Mouse (Mus musculus) A20 (cell line): ENCODE data around the gene Rpl13a.
"Not testable (repeated sequence)": the region's sequence is repeated elsewhere in the genome, so short reads cannot be mapped to it uniquely, and the experiment has no call there.

Experiments used
- DNase-seq: peaks from one replicate; pipeline ENCODE4 v3.0.0-alpha.2; 2011; ENCODE audit warnings: low read depth, low spot score

Gene Rpl13a

GRCm38 (mm10) chr7:45135993-45136567 lies 7.5 kb upstream of the Rpl13a start, which contains the start of the genes Gm45713 and Flt3l:
Gene Gm45713, minus strand, starts transcription at chr7:45136231.
Gene Flt3l, minus strand, starts transcription at chr7:45136432.
- DNase-seq = peak; percentile 91

- DNase-seq = no peak
Observed at GRCm38 (mm10) chr7:45135370-45135769, 6.8 kb upstream of the Rpl13a start.

GRCm38 (mm10) chr7:45134544-45135026 lies 6.0 kb upstream of the Rpl13a start:
- DNase-seq = peak; percentile 77

DNA sequence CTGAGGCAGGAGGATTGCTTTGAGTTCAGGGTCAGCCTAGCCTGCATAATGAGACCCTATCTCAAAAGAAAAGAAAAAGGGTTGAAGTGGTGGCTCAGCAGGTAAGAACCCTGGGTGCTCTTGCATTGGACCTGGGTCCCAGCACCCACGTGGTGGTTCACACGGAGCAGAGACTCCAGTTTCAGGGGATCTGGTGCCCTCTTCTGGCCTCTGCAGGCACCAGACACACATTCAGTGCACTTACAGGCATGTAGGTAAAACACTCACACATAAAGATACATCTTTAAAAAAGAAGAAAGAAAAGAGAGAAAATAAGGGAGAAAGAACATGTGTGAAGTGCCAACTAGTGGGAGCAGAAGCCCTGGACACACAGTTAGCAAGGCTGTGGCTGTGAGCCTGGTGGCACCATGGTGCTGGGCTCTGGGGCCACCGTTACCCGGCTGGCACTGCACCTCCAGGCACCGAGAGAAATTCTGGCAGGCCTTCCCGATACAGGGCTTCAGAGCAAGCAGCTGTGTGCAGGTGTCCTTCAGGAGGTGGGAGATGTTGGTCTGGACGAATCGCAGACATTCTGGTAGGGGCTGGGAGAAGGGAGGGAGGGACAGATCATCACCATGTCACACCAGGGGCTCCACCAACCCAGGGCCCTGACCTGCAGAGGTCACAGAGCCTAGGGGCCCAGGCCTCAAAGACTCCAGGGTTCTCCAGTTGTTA lies 5.0 kb upstream of the Rpl13a start:
- peak; percentile 50 for DNase-seq

DNA sequence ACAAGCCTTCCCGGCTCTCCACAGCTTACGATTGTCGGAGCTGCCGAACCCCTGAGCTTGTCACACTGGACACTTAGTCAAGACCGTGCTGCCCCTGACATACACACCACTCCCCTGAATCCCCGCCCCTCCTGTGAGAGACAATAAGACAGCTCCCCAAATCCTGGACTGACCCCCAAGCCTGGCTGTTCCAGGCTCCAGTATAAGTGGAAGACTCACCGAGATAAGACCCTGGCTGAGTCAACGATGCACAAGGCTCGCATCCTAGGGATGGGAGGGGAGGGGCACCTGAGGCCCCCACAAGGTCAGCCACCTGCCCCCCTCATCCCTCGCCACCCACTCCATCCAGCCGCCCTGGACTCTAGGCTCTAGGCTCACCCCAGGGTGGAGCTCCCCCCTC lies 3.3 kb upstream of the Rpl13a start:
- no peak for DNase-seq

DNA sequence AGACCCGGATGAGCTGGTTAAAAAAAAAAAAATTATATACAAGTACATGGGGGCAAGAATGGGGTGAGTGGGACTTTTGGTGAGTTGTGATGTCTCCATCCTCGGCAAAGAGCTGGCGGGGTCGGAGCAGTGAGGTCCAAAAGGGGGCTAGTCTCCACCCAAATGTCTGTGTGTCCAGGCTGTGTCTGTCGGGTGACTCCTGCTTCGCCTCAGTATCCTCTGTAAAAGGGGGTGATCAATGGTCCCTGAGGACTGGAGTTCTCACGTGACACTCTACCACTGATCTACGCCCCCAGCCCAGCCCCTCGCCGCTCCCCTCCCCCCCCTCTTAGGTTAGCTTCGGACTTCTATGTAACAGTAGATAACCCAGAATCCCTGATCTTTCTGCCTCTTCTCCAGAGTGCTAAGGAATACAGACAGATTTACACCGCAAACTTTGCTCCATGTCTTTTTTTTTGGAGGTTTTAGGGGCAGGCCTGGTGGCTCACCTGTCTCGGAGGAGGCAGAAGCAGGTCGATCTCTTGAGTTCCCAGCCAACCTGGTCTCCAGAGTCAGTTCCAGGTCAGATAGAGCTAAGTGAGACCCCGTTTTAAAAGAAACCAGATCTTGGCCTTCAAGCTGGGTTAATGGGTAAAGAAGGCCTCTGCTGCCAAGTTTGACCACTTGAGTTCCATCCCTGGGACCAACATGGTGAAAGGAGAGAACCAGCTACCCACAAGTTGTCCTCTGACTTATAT lies 1.4 kb upstream of the Rpl13a start:
- DNase-seq = no peak

- DNase-seq = no peak
Observed at GRCm38 (mm10) chr7:45129318-45129717, 757 bp upstream of the Rpl13a start.

DNA sequence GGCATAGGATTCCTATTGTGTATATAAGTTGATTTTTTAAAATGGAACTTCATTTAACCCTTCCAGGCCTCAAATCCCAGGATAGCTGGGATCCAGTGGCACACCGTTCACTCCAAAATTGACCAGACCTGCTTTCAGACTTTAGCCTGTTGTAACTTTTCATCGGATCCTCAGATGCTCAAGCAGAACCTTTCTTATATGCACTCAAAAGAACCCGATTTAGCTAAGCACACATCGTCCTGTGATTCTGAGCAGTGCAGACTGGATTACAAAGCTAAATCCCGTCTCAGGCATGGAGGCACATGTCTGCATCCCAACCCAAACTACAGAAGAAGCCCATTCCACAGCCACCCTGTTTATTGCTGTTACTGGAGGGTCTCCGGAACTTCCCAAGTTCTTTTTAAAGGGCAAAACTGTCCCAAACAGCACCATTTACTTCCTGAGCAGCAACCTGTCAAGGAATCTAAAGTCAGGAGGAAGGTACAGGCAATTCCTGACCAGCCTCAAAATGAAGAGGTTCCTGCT lies 799 bp downstream of the Rpl13a start:
- DNase-seq = no peak

DNA sequence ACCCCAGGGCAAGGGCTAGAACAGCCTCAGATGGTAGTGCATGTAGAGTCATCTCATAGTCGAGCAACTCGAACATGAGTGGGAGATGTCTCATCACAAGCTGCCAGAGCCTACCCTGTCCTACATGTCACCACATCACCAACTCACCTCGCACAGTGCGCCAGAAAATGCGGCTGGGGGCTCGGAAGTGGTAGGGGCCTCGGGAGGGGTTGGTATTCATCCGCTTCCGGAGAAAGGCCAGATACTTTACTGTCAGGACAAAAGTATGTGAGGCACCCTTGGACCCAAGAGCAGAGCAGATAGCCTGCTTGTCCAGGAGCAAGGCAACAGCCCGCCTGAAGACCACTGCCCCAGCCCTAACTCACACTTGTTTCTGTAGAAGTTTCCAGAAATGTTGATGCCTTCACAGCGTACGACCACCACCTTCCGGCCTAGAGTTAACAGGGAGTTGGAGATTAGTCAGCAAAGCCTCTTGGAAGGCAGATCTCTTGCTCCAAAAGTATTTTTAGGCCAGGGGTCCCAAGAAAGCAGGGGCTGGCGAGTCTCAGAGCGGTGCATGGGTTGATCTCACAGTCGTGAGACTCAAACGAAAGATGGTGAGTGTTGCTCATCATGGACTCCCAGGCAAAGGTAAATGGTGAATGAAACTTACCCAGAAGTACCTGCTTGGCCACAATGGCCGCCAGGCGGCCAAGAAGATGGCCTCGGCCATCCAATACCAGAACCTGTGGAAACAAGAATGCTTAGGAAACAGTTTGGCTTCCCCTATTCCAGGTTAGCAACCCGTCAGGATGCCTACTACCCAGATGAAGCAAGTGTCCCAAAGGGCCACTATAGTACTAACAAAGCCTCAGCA lies 1.5 kb downstream of the Rpl13a start:
- DNase-seq = peak; percentile 54

DNA sequence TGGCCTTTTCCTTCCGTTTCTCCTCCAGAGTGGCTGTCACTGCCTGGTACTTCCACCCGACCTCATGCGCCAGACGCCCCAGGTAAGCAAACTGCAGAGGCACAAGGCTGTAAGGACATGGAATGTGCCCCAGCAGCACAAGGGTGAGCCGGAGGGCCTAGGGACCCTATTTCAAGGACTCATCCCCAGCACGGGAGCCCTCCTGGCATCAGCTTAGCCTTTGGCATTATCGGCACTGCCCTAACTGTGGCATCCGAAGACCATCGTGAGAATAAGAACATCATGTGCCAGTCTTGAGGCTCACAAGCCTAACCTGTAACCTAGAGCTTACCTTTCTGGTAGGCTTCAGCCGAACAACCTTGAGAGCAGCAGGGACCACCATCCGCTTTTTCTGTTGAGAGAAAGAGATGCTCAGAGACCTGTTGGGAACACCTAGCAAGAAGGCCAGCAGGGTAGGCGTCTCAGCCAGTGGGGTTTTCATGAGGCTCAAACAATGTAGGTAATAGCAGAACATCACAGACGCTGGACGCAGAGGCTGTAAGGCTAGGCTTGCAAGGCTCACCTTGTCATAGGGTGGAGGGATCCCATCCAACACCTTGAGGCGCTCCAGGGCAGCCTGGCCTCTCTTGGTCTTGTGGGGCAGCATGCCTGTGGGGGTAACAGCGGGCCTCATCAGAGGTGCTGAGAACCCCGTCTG lies 2.3 kb downstream of the Rpl13a start:
- peak; percentile 26 for DNase-seq

DNA sequence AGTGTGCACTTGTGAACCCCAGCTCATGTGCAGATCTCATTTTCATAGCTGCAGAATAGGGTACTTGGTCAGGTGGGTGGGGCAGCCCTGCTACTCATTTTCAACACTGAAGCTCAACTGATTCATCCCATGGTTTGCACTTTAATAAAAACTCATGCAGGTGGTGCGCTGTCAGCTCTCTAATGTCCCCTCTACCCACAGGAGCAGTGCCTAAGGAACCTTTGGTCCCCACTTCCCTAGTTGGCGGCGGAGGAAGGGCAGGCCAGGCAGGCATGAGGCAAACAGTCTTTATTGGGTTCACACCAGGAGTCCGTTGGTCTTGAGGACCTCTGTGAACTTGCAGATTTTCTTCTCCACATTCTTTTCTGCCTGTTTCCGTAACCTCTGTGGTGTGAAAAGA lies 2.9 kb downstream of the Rpl13a start:
- not testable (repeated sequence) for DNase-seq

GRCm38 (mm10) chr7:45125144-45125600 lies 3.4 kb downstream of the Rpl13a start:
- DNase-seq = peak; percentile 85

GRCm38 (mm10) chr7:45124224-45125143 lies 4.1 kb downstream of the Rpl13a start, which contains the start of gene Rps11:
Gene Rps11, minus strand, starts transcription at chr7:45124439.
- peak; percentile 100 for DNase-seq

DNA sequence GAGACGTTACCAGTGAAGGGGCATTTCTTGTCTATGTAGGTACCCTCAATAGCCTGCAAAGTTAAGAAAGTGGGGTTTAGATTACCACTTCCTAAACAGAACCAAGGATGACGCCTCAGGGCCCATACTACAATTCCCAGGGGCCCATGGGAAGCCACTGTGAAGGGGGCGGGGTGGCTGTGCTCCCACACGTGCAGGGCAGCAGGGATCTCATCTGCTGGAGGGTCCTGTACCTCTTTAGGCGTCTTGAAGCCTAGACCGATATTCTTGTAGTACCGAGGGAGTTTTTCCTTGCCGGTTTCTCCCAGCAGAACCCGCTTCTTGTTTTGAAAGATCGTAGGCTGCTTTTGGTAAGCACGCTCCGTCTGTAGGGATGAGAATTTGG lies 5.4 kb downstream of the Rpl13a start:
- DNase-seq = peak; percentile 64

- no peak for DNase-seq
Observed at GRCm38 (mm10) chr7:45122561-45123185, 5.9 kb downstream of the Rpl13a start.

GRCm38 (mm10) chr7:45121966-45122365 lies 6.6 kb downstream of the Rpl13a start:
- peak; percentile 40 for DNase-seq

DNA sequence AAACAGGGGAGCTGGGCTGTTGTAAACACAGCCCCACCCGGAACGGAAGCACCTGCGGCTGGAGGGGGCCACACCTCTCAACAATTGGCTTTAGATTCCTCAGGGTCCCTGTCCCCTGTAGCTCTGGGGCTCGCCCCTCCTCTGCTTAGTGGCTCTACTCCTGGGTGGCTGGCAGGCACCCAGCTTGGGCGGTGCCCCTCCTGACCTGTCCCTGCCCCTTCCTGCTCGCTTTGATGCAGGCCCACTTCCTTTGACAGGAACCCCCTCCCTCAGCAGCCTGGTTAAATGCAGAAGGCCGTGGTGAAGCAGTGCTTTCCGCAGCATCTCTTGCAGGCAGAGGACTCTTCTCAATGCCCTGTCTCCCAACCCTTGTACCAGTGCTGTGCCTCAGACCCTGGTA lies 7.2 kb downstream of the Rpl13a start:
- peak; percentile 92 for DNase-seq

DNA sequence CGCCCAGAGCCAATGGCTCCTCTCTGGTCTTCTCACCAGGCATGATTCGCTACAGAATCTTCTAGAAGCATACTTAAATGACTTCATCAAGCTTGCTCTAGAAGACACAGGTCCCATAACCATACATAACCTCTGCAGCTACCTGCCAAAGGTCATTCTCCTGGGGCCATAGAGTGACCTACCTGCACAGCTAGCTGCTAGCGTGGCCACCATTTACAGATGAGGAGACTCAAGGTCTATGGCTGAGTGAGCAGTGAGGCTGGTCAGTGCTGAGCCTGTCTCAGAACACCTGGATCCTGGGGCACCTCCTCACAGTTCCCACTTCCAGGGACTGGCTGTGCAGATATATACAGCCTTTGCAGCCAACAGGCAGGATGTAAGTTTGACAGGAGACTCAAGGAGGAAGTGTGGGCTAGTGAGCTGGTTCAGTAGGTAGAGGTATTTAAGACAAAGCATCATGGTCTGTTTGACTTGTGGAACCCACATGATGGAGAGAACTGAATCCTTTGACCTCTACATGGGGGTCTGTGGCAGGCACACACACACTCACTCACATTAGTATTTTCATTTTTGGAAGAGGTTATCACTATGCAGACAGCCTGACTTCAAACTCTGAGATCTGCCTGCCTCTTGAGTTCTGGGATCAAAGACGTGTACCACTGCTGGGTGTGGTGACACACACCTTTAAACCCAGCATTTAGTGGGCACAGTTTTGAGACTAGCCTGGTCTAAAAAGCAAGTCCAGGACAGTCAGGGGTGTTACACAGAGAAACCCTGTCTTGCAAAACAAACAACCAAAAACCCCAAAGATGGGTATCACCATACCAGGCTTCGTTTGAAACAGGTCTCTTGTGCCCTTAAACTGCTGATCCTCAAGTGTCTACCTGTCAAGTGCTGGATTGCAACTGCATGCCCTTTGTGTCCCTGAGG lies 8.5 kb downstream of the Rpl13a start:
- DNase-seq = peak; percentile 55
